Mouse (Mus musculus): ENCODE measurements around the gene Mrtfa. TPM values are rescaled to one million over a fixed set of nuclear protein-coding genes. Genes with fewer than 3 reads are reported as not detected.
A peak's percentile ranks its signal among the peaks of the same experiment; 100 is the strongest.

Mrtfa gene
- polyA plus RNA-seq, 1 experiment from 2014 or later = 25.7 TPM

GRCm38 (mm10) chr15:81091718-81092117 is 98.8 kb downstream of the Mrtfa start:
- Histone ChIP-seq H3K4me3 (replicated peaks) (no peak overlapping the region), H3K4me1 (peaks cover 22% of the 10 kb centered on the region), H3K9ac (no peak overlapping the region), H3K4me2 (no peak overlapping the region), H3K9me3 (no peaks in the 10 kb centered on the region), H3K36me3 (replicated peaks) (no peaks in the 10 kb centered on the region), H3K27me3 (no peaks in the 10 kb centered on the region), H3K27ac (no peak overlapping the region)
- ATAC-seq (ENCODE audit: low FRiP score) = no peak
- WGBS = 71% methylated on average over 9 of the region's 9 CpGs

DNA sequence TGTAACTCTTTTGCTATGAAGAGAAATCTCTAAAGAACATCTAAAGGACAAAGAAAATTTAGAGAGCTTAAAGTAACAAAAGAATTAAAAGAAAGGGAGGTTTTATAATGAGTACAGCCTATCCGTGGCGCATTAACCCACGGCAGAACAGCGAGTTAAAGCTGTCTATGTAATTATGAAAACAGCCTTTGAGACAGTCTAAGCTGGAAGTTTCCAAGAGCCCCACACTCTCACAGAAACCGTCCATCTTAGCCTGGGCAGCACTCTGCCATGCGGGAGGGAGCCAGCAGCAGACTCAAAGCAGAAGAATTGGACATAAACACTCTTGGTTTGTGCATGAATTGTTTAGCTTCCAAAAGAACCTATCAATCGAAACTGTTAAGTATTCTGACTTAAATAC is 103.0 kb downstream of the Mrtfa start:
- WGBS = 24% methylated on average over 7 of the region's 7 CpGs
- Histone ChIP-seq H3K4me2 (no peak overlapping the region), H3K36me3 (replicated peaks) (no peaks in the 10 kb centered on the region), H3K4me3 (replicated peaks) (no peak overlapping the region), H3K9me3 (no peaks in the 10 kb centered on the region), H3K4me1 (peaks cover 28% of the 10 kb centered on the region), H3K9ac (no peak overlapping the region), H3K27me3 (no peaks in the 10 kb centered on the region), H3K27ac (0 out of 2 replicates have a peak overlapping the region, but pooled peaks have one; percentile 36)
- ATAC-seq (ENCODE audit: low FRiP score) = no peak

DNA sequence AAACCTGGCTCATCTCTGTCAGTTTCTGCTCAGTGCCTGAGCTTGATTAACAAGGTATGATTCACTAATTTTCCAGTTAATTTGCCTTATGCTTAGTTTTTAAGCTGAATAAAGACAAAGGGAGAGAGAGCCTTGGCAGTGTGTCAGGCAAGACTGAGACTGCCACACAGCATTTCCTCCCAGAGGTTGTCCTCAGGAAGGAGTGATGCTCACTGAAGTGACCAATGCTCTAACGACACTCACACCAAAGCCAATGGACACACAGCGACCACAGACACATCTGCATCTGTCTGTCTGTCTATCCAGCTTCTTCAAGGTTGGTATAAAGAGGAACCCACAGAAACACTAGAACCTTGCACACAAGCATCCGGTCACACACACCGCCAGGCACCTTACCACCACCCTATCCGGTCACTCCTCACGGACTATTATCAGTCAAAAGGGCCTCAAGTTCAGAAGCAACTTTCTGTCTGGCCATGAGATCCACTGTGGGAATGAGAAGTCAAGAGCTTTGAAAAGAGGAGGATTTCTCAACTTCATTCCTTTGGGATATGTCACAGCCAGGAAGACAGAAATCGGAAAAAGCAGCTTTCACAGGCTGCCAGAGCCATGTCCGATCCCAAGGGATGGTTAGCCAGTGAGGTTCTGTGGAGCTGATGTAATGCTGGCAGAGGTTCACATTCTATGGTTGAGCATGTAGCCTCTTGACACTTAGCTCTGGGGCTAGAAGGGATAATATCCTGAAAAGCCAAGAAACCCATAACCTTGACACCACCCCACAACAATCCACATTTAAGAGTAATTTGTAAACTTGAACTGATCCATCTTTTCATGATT is 103.7 kb downstream of the Mrtfa start:
- no peak overlapping the region for H3K4me3 ChIP-seq (replicated peaks)
- H3K36me3 ChIP-seq (replicated peaks) = no peaks in the 10 kb centered on the region
- H3K9ac ChIP-seq = no peak overlapping the region
- no peaks in the 10 kb centered on the region for H3K27me3 ChIP-seq
- no peak overlapping the region for H3K4me2 ChIP-seq
- no peak overlapping the region for H3K27ac ChIP-seq
- ATAC-seq (ENCODE audit: low FRiP score) = no peak
- WGBS = 77% methylated on average over 8 of the region's 8 CpGs
- peaks cover 28% of the 10 kb centered on the region for H3K4me1 ChIP-seq
- H3K9me3 ChIP-seq = no peaks in the 10 kb centered on the region

DNA sequence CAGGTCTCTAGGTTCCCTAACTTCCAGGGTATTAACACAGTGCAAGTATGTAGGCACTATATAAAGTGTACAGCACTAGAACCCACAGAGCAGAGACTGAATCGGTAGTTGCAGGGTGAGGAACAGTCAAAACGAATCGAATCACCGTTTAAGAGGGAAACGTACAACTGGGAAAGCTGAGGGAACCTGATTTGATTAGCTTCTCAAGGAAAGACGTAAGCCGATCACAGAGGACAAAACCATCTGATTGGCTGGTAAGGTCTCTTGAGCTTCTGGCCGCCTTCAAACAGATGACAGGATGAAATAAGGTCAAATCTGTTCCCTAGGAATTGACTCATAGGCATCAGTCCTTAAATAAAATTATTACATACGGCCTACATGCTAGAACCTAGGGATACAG is 106.7 kb downstream of the Mrtfa start:
- no peak for ATAC-seq (ENCODE audit: low FRiP score)
- Histone ChIP-seq H3K27ac (0 out of 2 replicates have a peak overlapping the region, but pooled peaks have one; percentile 25), H3K9ac (no peak overlapping the region), H3K4me2 (no peak overlapping the region), H3K4me3 (replicated peaks) (no peak overlapping the region), H3K9me3 (no peaks in the 10 kb centered on the region), H3K27me3 (no peaks in the 10 kb centered on the region), H3K36me3 (replicated peaks) (no peaks in the 10 kb centered on the region), H3K4me1 (peaks cover 25% of the 10 kb centered on the region)
- 91% methylated on average over 9 of the region's 9 CpGs for WGBS

DNA sequence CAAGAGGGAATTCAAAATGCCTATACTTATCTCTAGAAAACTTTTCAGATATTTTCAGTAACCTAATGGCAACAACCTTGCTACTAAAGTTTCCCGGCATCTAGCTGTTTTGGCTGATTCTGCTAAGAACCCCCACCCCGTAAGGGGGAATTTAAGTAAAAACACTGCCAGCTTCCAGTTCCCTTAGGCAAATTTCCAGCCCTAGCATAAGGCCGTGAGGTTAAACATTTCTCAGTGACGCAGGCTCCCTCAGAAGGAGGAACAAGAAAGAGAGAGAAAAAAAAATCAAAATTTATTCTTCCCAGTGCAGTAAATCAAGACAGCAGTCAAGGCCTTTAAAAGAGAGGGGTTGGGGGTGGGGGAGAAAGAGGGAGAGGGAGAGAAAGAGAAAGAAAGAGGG is 107.3 kb downstream of the Mrtfa start:
- no peak for ATAC-seq (ENCODE audit: low FRiP score)
- H3K4me1 ChIP-seq = peaks cover 20% of the 10 kb centered on the region
- 87% methylated on average over 4 of the region's 4 CpGs for WGBS

GRCm38 (mm10) chr15:81081216-81081615 is 109.3 kb downstream of the Mrtfa start:
- Histone ChIP-seq H3K36me3 (replicated peaks) (no peaks in the 10 kb centered on the region), H3K4me3 (replicated peaks) (no peak overlapping the region), H3K27ac (no peak overlapping the region), H3K27me3 (no peaks in the 10 kb centered on the region), H3K9ac (no peak overlapping the region), H3K9me3 (no peaks in the 10 kb centered on the region), H3K4me2 (no peak overlapping the region), H3K4me1 (0 out of 2 replicates have a peak, but pooled peaks cover under 1% of the 10 kb centered on the region)
- 86% methylated on average over 4 of the region's 4 CpGs for WGBS
- ATAC-seq (ENCODE audit: low FRiP score) = no peak

More for the DNA sequence above, 107.3 kb downstream of the Mrtfa start:
- Histone ChIP-seq H3K4me3 (replicated peaks) (no peak overlapping the region), H3K9me3 (no peaks in the 10 kb centered on the region), H3K4me2 (no peak overlapping the region), H3K9ac (no peak overlapping the region), H3K27ac (0 out of 2 replicates have a peak overlapping the region, but pooled peaks have one; percentile 25), H3K27me3 (no peaks in the 10 kb centered on the region), H3K36me3 (replicated peaks) (no peaks in the 10 kb centered on the region)

GRCm38 (mm10) chr15:81080405-81080804 is 110.2 kb downstream of the Mrtfa start:
- Histone ChIP-seq H3K9ac (no peak overlapping the region), H3K27me3 (no peaks in the 10 kb centered on the region), H3K4me2 (no peak overlapping the region), H3K4me1 (no peaks in the 10 kb centered on the region), H3K36me3 (replicated peaks) (no peaks in the 10 kb centered on the region), H3K27ac (no peak overlapping the region), H3K9me3 (no peaks in the 10 kb centered on the region), H3K4me3 (replicated peaks) (no peak overlapping the region)
- WGBS = 94% methylated on average over 9 of the region's 9 CpGs
- no peak for ATAC-seq (ENCODE audit: low FRiP score)

- Histone ChIP-seq H3K4me3 (replicated peaks) (no peak overlapping the region), H3K27ac (no peak overlapping the region), H3K9ac (no peak overlapping the region), H3K4me1 (no peaks in the 10 kb centered on the region), H3K4me2 (no peak overlapping the region), H3K9me3 (no peaks in the 10 kb centered on the region), H3K27me3 (no peaks in the 10 kb centered on the region), H3K36me3 (replicated peaks) (no peaks in the 10 kb centered on the region)
- 95% methylated on average over 3 of the region's 3 CpGs for WGBS
- no peak for ATAC-seq (ENCODE audit: low FRiP score)
Observed at GRCm38 (mm10) chr15:81079255-81079654, 111.3 kb downstream of the Mrtfa start.

- Histone ChIP-seq H3K9me3 (no peaks in the 10 kb centered on the region), H3K4me3 (replicated peaks) (no peak overlapping the region), H3K36me3 (replicated peaks) (no peaks in the 10 kb centered on the region), H3K4me1 (no peaks in the 10 kb centered on the region), H3K9ac (no peak overlapping the region), H3K4me2 (no peak overlapping the region), H3K27me3 (no peaks in the 10 kb centered on the region), H3K27ac (no peak overlapping the region)
- WGBS = 92% methylated on average over 4 of the region's 4 CpGs
- no peak for ATAC-seq (ENCODE audit: low FRiP score)
Observed at GRCm38 (mm10) chr15:81077551-81077950, 113.0 kb downstream of the Mrtfa start.

- H3K27ac ChIP-seq = no peak overlapping the region
- no peak for ATAC-seq (ENCODE audit: low FRiP score)
- H3K4me1 ChIP-seq = no peaks in the 10 kb centered on the region
- H3K9me3 ChIP-seq = no peaks in the 10 kb centered on the region
- H3K27me3 ChIP-seq = no peaks in the 10 kb centered on the region
- H3K4me3 ChIP-seq (replicated peaks) = no peak overlapping the region
- no peak overlapping the region for H3K9ac ChIP-seq
- no peaks in the 10 kb centered on the region for H3K36me3 ChIP-seq (replicated peaks)
- no peak overlapping the region for H3K4me2 ChIP-seq
- 90% methylated on average over 1 of the region's 1 CpGs for WGBS
Observed at GRCm38 (mm10) chr15:81074543-81074942, 116.0 kb downstream of the Mrtfa start.

GRCm38 (mm10) chr15:81073751-81074150 is 116.8 kb downstream of the Mrtfa start:
- Histone ChIP-seq H3K4me3 (replicated peaks) (no peak overlapping the region), H3K9ac (no peak overlapping the region), H3K9me3 (no peaks in the 10 kb centered on the region), H3K27ac (no peak overlapping the region), H3K27me3 (no peaks in the 10 kb centered on the region), H3K36me3 (replicated peaks) (no peaks in the 10 kb centered on the region; the same call in 1 of the 2 replicates), H3K4me1 (no peaks in the 10 kb centered on the region), H3K4me2 (no peak overlapping the region)
- WGBS = 85% methylated on average over 2 of the region's 2 CpGs
- ATAC-seq (ENCODE audit: low FRiP score) = no peak

DNA sequence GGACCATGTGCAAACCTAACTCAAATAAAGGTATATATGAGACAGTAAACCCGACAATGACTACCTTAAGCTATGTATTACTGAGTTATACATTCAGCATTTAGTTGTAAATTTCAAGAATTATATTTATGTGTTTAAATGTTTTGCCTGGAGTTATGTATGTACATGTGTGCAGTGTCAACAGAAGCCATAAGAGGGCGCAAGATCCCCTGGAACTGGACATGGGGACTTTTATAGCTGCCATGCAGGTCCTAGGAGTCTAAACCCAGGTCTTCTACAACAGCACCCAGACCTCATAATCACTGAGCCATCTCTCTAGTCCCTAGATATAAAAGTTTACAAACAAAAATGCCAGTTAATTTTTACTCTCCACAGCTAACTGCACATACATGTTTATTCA is 117.8 kb downstream of the Mrtfa start:
- Histone ChIP-seq H3K4me1 (no peaks in the 10 kb centered on the region), H3K9me3 (no peaks in the 10 kb centered on the region), H3K27me3 (no peaks in the 10 kb centered on the region), H3K4me3 (replicated peaks) (no peak overlapping the region), H3K27ac (no peak overlapping the region), H3K4me2 (no peak overlapping the region), H3K36me3 (replicated peaks) (no peaks in the 10 kb centered on the region; the same call in 1 of the 2 replicates), H3K9ac (no peak overlapping the region)
- WGBS = 69% methylated on average over 2 of the region's 2 CpGs
- ATAC-seq (ENCODE audit: low FRiP score) = no peak

DNA sequence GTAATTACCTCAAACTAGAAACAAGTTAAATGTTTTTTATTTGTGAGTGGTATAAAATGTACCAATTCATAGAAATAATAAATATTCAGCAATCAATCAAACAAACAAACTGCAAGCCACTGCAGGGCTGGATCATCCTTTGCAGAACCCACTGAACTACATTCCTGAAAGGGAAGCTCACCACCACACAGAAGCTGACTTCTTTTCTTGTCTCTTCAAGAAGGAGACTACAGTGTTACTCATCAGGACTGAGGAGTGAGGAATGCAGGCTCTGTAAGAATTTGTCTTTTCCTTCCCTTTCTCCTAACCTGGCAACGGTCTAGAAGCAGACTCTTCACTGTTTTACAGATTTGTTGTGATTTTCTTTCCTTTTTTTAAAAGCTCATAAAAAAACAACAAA is 120.1 kb downstream of the Mrtfa start:
- WGBS = 88% methylated on average over 1 of the region's 1 CpGs
- H3K27me3 ChIP-seq = no peaks in the 10 kb centered on the region
- H3K4me2 ChIP-seq = no peak overlapping the region
- ATAC-seq (ENCODE audit: low FRiP score) = no peak
- no peaks in the 10 kb centered on the region for H3K9me3 ChIP-seq
- no peaks in the 10 kb centered on the region; the same call in 1 of the 2 replicates for H3K36me3 ChIP-seq (replicated peaks)
- no peak overlapping the region for H3K9ac ChIP-seq
- H3K4me3 ChIP-seq (replicated peaks) = no peak overlapping the region
- no peaks in the 10 kb centered on the region for H3K4me1 ChIP-seq
- no peak overlapping the region for H3K27ac ChIP-seq

Data from forebrain, embryonic 12.5 days (tissue).